Mouse (Mus musculus): ENCODE results near the gene Rpa1.

GRCm38 (mm10) chr11:75257056-75257648, 91.0 kb downstream of the Rpa1 start:
- no peak for TF ChIP-seq POLR2A (IDR thresholded peaks at IDR 0.05; ENCODE audit: low read depth, low read length)
- no peak for TF ChIP-seq CTCF (IDR thresholded peaks at IDR 0.05; ENCODE audit: borderline replicate concordance, insufficient read depth, low read length)
